Mouse (Mus musculus): ENCODE measurements around the gene Slc35f6. TPM values are rescaled to one million over a fixed set of nuclear protein-coding genes. Genes with fewer than 3 reads are reported as not detected.

Gene Slc35f6
- total and polyA plus RNA-seq, 2 experiments from 2014 or later, result 24.3 to 48.7 TPM

- H3K9me3 ChIP-seq (ENCODE audit: low read length), result no peaks in the 10 kb centered on the region
- peaks cover 16% of the 10 kb centered on the region for H3K27me3 ChIP-seq (ENCODE audit: insufficient read depth, low read length)
- H3K4me1 ChIP-seq (ENCODE audit: insufficient read depth), result peaks cover 9% of the 10 kb centered on the region; the same call in 1 of the 2 replicates
- TF ChIP-seq CTCF (IDR thresholded peaks at IDR 0.05; ENCODE audit: low read depth), result no peak
- H3K9ac ChIP-seq, result no peak overlapping the region
- H3K4me2 ChIP-seq (ENCODE audit: low read depth), result no peak overlapping the region
- H3K4me3 ChIP-seq (ENCODE audit: low read depth, low read length), result no peak overlapping the region
- H3K27ac ChIP-seq (ENCODE audit: low read depth, low read length), result no peak overlapping the region
- no peak for DNase-seq
- ATAC-seq, result no peak
- WGBS, result 50% methylated on average over 1 of the region's 1 CpGs
- H3K36me3 ChIP-seq (ENCODE audit: insufficient read depth), result no peaks in the 10 kb centered on the region
Measured at GRCm38 (mm10) chr5:30624311-30624710, 23.4 kb upstream of the Slc35f6 start.

GRCm38 (mm10) chr5:30624908-30625307, 22.8 kb upstream of the Slc35f6 start:
- Histone ChIP-seq H3K4me1 (ENCODE audit: insufficient read depth) (peaks cover 9% of the 10 kb centered on the region; the same call in 1 of the 2 replicates), H3K4me2 (ENCODE audit: low read depth) (no peak overlapping the region), H3K27ac (ENCODE audit: low read depth, low read length) (no peak overlapping the region), H3K27me3 (ENCODE audit: insufficient read depth, low read length) (peaks cover 16% of the 10 kb centered on the region), H3K36me3 (ENCODE audit: insufficient read depth) (no peaks in the 10 kb centered on the region), H3K9ac (no peak overlapping the region), H3K4me3 (ENCODE audit: low read depth, low read length) (no peak overlapping the region), H3K9me3 (ENCODE audit: low read length) (no peaks in the 10 kb centered on the region)
- 45% methylated on average over 4 of the region's 4 CpGs for WGBS
- ATAC-seq, result no peak
- no peak for DNase-seq
- TF ChIP-seq CTCF (IDR thresholded peaks at IDR 0.05; ENCODE audit: low read depth), result no peak

DNA sequence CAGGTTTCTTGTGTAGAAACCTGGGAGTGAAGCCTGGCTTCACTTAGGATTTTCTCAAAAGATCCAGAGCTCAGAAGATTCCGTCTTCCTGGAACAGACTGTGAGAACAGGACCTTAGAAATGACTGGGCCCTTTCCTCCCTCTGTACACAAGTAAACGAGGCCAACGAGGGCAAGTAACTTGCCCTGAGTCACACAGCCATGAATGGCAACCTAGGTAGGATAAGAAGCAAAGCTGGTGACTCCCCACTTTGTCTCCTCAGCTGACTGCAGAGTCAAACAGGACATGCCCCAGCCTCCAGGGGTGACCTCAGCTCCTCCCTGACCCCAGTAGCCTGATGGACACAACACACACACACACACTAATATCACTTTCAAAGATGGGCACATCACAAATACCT, 22.4 kb upstream of the Slc35f6 start:
- Histone ChIP-seq H3K36me3 (ENCODE audit: insufficient read depth) (no peaks in the 10 kb centered on the region), H3K27me3 (ENCODE audit: insufficient read depth, low read length) (peaks cover 16% of the 10 kb centered on the region), H3K4me1 (ENCODE audit: insufficient read depth) (peaks cover 9% of the 10 kb centered on the region; the same call in 1 of the 2 replicates), H3K9ac (no peak overlapping the region), H3K4me3 (ENCODE audit: low read depth, low read length) (no peak overlapping the region), H3K4me2 (ENCODE audit: low read depth) (no peak overlapping the region), H3K27ac (ENCODE audit: low read depth, low read length) (no peak overlapping the region), H3K9me3 (ENCODE audit: low read length) (no peaks in the 10 kb centered on the region)
- ATAC-seq, result no peak
- TF ChIP-seq CTCF (IDR thresholded peaks at IDR 0.05; ENCODE audit: low read depth), result no peak
- WGBS, result 83% methylated on average over 3 of the region's 3 CpGs
- no peak for DNase-seq

DNA sequence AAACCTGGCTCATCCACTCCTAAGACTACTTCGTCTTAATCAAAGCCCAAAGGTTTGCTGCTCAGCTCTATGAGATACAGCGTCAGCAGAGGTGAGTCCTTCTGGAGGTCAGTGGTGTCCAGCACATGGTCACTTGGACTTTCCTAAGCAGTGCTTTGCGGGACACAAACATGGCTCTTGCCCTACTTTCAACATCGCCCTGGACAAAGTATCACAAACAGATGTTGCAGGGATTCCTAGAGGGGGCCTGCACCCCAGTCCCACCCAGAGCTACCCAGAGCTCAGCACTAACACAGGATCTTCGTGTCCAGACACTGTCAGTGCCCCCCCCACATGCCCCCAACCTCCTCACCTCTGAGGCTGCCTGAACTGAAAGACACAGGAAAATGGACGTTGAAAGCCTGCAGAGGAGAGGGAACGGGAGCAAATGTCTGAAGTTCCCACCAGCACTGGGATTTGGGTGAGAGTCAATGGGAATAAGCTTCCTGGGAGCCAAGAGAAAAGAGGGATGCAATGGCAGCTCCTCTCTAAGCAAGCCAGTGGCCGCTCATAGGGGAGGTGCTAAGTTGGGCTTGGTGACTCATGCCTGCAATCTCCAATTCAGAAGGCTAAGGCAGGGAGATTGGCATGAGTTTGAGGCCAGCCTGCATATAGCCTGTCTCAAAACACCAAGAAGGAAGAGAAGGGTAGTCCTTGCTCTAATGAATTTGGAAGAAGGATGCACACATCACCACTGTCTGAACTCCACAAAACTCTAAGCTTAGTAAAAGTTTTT, 21.2 kb upstream of the Slc35f6 start:
- ATAC-seq (no peak), DNase-seq (no peak)
- no peak overlapping the region for H3K9ac ChIP-seq
- H3K4me2 ChIP-seq (ENCODE audit: low read depth), result no peak overlapping the region
- H3K27ac ChIP-seq (ENCODE audit: low read depth, low read length), result no peak overlapping the region
- H3K27me3 ChIP-seq (ENCODE audit: insufficient read depth, low read length), result peaks cover 11% of the 10 kb centered on the region; the same call in 1 of the 2 replicates
- no peaks in the 10 kb centered on the region for H3K36me3 ChIP-seq (ENCODE audit: insufficient read depth)
- no peak overlapping the region for H3K4me3 ChIP-seq (ENCODE audit: low read depth, low read length)
- TF ChIP-seq CTCF (IDR thresholded peaks at IDR 0.05; ENCODE audit: low read depth), result no peak
- WGBS, result 79% methylated on average over 8 of the region's 8 CpGs
- H3K9me3 ChIP-seq (ENCODE audit: low read length), result no peaks in the 10 kb centered on the region
- H3K4me1 ChIP-seq (ENCODE audit: insufficient read depth), result peaks cover 9% of the 10 kb centered on the region; the same call in 1 of the 2 replicates

DNA sequence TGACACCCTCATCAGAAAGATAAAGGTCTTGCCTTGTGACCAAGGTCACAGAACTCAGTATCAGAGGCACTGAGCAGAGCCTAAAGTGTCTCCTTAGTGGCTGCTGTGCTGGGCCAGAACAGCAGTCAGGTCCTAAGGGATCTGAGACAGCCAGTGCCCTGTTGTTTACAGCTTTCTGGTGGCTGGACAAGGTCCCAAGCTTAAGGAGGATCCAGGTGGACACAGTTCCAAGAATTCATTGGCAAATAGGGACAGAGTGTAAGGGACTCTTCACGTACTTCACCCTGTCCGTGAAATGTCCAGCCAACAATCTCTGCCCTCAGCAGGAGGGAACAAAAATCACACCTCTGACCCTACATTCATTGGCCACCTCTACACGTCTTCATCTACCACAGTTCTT, 19.2 kb upstream of the Slc35f6 start:
- Histone ChIP-seq H3K27me3 (ENCODE audit: insufficient read depth, low read length) (no peaks in the 10 kb centered on the region), H3K27ac (ENCODE audit: low read depth, low read length) (no peak overlapping the region), H3K4me3 (ENCODE audit: low read depth, low read length) (no peak overlapping the region), H3K9me3 (ENCODE audit: low read length) (no peaks in the 10 kb centered on the region), H3K9ac (no peak overlapping the region), H3K4me2 (ENCODE audit: low read depth) (no peak overlapping the region), H3K4me1 (ENCODE audit: insufficient read depth) (no peaks in the 10 kb centered on the region), H3K36me3 (ENCODE audit: insufficient read depth) (no peaks in the 10 kb centered on the region)
- ATAC-seq (no peak), DNase-seq (no peak)
- no peak for TF ChIP-seq CTCF (IDR thresholded peaks at IDR 0.05; ENCODE audit: low read depth)
- 82% methylated on average over 3 of the region's 3 CpGs for WGBS

DNA sequence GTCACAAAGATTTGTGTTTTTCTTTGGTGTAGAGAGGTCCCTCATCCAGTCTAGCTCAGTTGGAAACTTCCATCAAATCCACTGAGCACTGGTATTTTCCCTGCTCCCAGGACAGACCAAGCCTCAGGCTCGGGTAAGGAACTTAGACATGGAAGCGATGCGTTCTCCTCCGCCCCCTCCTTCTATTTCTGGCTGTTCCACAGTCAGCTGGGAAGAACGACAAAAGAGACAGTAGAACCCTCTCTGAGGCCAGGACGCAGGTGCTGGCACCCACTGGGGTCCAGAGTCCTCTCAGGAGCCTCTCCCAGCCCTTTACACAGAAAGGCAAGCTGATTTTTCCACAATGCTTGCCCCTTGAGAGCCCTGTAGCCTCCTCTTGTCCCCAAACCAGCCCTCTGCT, 17.3 kb upstream of the Slc35f6 start:
- H3K27ac ChIP-seq (ENCODE audit: low read depth, low read length), result no peak overlapping the region

DNA sequence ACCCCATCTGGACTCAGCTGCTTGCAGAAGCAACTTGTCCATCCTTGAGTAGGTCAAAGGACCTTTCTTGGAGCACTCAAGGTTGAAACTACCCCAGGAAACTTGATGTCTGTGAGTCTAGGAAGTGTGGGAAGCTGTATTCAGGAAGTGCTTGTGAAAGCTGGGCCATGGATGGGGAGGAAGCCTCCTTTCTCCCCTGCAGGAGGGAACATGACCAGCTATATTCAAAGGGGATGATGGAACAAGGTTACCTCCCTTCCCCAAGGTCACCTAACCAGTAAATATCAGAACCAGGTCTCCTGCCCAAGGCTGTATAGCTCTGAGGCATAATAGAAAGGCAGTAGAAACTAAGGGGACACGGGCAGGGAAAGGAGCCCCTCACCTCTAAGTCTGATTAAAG, 15.6 kb upstream of the Slc35f6 start:
- Histone ChIP-seq H3K27me3 (ENCODE audit: insufficient read depth, low read length) (no peaks in the 10 kb centered on the region; the same call in 1 of the 2 replicates), H3K36me3 (ENCODE audit: insufficient read depth) (no peaks in the 10 kb centered on the region), H3K4me2 (ENCODE audit: low read depth) (no peak overlapping the region), H3K4me3 (ENCODE audit: low read depth, low read length) (no peak overlapping the region), H3K9me3 (ENCODE audit: low read length) (no peaks in the 10 kb centered on the region), H3K27ac (ENCODE audit: low read depth, low read length) (no peak overlapping the region), H3K4me1 (ENCODE audit: insufficient read depth) (no peaks in the 10 kb centered on the region), H3K9ac (no peak overlapping the region)
- no peak for TF ChIP-seq CTCF (IDR thresholded peaks at IDR 0.05; ENCODE audit: low read depth)
- DNase-seq (no peak), ATAC-seq (no peak)
- WGBS, result 43% methylated on average over 1 of the region's 1 CpGs

More for the DNA sequence above, 17.3 kb upstream of the Slc35f6 start:
- no peak overlapping the region for H3K4me2 ChIP-seq (ENCODE audit: low read depth)
- no peaks in the 10 kb centered on the region; the same call in 1 of the 2 replicates for H3K27me3 ChIP-seq (ENCODE audit: insufficient read depth, low read length)
- no peak overlapping the region for H3K9ac ChIP-seq
- H3K9me3 ChIP-seq (ENCODE audit: low read length), result no peaks in the 10 kb centered on the region
- DNase-seq (no peak), ATAC-seq (no peak)
- WGBS, result 75% methylated on average over 6 of the region's 6 CpGs
- no peak for TF ChIP-seq CTCF (IDR thresholded peaks at IDR 0.05; ENCODE audit: low read depth)
- H3K36me3 ChIP-seq (ENCODE audit: insufficient read depth), result no peaks in the 10 kb centered on the region
- no peak overlapping the region for H3K4me3 ChIP-seq (ENCODE audit: low read depth, low read length)
- H3K4me1 ChIP-seq (ENCODE audit: insufficient read depth), result no peaks in the 10 kb centered on the region
